Mouse (Mus musculus) left cerebral cortex, adult 11 months (tissue): Measurements from ENCODE around the gene Glyatl3.

ENCODE experiments used
- DNase-seq: peaks from one replicate; pipeline ENCODE4 v3.0.0; 2022; ENCODE audit warnings: low spot score

The Glyatl3 gene

DNA sequence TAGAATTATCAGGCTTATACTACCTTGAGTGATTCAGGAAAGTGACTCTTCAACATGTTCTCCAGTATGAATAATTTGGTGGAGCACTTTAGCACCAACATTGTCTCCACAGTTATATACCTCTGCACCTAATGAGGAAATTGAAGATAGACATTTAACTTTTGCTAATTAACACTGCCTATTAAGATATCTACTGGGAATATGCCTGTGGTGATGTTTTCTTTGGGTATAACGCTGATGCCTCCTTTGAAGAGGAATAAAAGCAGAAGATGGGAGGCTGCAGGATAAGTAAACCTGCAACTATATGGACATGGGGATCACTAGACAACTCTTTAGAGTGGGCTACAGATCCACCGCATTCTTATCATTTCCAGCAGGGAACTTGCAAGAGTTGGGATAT lies at the start of gene Glyatl3:
Gene Glyatl3 (minus strand): TSS at position 101 of the 400 bp plus-strand sequence.
- no peak for DNase-seq

DNA sequence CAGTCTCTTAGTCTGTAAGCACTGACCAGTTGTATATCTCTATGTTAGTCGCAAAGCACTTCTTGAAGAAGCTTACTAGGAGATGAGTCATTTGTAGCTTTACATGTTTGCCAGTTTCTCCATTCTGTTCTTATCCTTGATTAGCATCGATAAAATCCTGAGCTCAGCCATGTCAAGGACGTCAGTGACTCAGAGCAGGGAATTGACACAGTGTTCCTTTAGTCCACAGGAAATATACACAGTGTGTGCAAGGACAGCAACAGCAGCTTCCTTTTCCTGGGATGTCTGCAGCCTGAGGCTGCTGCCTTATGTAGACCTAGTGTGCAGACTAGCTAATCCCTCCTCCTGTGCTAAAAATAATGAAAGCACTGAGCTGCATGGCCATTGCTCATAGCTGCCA lies 34.4 kb upstream of the Glyatl3 start:
- DNase-seq = no peak

DNA sequence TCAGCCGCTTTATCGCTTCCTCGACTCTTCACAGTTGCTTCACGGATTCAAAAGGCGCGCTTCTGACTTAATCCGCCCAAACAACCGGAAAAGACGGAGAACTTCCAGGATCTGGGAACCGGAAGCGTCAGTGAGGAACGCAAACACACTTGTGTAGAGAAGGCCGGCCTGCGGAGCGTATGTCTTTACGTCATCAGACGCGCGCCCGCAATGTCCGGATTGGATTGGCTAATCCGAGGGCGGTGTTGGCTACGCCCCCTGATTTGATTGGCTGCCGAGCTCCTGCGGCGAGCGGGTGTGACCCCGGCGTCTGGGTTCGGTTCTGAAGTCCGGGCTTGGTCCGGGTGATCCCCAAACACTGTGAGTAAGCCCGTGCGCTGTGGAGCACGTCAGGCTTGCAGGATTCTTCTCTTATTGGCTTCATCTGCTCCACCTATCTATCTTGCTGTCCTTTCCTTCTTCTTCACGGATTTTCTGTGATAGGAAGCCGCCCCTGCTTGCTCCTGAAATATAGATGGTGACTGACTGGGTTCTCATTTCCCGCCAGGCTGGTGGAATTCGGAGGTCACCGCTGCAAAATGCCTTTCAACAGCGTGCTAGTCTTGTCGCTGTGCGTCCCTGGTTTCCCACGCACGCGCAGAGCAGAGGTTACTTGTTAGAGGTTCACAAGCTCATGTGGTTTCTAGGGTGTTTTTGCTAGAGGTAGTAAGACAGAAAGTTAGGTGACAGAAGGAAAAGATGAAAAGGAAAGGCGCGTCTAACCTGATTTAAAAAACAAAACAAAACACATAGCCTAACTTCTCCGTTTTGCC lies 20.5 kb upstream of the Glyatl3 start, which contains the start of the genes Mut and Cenpq:
Gene Mut (plus strand): TSS at position 266 of the 812 bp plus-strand sequence.
Gene Cenpq (minus strand): TSS at position 628 of the 812 bp plus-strand sequence.
- DNase-seq = peak; percentile 98

DNA sequence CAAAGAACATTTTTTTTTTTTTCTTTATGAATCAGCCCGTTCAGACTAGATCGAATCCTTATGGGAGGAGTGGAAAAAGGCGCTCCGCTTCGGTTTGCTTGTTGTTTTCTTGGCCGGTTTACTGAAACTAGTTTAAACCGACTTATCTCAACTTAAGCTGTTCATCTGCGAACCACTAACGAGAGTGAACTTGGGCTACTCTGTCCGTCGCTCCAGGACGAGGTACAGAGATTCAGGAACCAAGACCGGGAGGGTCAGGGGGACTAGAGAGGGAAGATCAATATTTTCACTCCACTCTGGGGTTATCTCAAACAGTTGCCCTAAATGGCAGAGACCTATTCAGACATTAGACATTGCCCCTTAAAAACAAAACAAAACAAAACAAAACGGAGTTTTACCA lies 19.8 kb upstream of the Glyatl3 start:
- DNase-seq = no peak

DNA sequence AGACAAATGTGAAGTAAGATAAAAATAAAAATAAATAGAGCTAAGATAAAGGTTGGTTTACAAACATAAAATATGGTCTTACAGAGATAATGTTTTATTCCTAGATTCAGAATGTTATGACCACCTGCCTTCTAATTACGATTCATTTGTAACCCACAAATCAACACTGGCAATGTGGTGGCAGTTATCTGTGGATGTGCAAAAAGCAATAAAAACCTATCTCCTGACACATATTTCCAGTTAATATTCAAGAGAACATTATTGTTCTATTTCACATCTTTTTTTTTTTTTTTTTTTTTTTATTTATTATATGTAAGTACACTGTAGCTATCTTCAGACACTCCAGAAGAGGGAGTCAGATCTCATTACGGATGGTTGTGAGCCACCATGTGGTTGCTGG lies 1.3 kb upstream of the Glyatl3 start:
- DNase-seq = no peak

DNA sequence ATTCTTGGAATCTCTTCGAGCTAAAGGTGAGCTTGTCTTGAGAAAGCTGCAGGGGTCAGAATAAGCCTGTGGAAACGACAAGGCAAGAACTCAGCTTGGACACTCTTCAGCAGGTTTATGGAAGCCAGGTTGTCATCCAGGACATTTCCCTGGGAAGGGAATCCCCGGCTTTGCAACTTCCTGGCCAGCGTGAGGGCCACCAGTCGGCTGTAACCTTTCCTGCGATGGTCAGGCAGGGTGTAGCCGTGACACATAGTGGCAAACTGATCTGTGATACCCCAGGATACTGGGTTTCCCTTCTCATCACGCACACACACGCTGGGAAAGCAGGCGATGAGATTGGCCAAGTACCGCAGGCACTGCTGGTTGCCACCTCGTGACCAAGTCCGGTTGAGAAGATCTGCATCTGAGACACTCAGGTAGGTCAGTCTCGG lies 9.4 kb downstream of the Glyatl3 start:
- DNase-seq = no peak

DNA sequence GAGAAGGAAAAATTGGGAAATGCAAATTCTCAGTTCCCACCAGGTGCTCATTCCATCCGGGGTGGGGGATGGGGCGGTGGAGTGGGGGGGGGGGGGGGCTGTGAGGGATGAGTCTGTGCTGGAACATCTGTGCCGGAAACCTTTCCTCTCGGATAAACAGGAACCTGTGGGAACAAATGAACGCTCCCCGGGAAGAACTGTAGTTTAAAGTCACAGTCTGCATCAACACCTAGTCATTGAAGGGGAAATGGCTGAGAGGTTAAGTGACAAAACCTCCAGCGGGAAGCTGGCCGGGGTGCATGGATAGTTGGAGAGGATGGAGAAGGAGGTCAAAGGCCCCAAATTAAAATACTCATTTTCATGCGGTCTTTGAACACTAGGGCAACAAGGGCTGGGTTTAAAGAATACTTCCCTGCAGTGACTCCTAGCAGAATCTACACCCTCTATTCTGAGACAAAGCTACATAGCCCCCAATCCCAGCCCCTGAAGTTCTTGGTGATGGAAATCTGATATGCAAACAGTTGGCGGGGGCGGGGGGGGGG lies 10.0 kb downstream of the Glyatl3 start:
- DNase-seq = no peak

DNA sequence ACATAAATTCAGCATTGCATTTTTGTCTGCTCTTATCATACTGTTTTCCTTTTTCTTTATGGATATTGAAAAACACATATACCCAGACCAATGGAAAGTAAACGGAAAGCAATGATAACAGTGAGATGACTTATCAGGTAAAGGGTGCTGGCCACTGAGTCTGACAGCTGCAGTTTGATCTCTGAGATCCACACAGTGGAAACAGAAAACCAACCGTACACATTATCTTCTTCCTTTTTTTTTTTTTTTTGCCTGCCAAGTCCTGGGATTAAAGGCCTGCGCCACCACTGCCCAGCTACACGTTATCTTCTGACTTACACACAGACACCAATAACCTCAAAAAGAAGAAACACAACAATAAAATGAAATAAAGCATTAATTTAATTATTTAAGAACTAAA lies 10.8 kb downstream of the Glyatl3 start:
- no peak for DNase-seq

DNA sequence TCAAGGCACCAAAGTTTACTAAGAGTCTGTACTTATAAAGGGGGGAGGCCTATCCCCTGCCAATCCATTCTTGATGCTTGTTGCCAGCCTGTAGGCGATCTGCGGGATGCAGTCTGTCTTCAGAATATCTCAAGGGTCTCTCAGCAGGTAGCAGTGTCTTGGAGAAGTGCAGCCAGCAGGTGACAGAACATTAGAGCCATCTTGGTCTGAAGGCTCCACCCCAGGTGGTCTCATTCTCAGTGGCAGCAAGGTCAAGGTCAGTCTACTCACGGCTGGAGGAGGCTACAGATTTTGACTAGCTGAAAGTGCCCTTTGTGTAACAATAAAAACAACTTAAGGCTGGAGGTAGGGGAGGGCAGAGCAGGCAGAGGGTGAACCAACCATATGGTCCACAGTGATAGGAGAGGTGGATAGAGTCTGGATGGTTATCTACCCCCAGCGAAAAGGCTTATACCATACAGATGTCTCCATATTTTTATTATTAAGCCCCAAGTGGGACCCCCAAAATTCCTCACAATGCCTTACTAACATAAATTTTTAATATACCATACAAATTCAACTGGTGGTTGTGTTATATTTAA lies 14.3 kb downstream of the Glyatl3 start:
- DNase-seq = no peak

DNA sequence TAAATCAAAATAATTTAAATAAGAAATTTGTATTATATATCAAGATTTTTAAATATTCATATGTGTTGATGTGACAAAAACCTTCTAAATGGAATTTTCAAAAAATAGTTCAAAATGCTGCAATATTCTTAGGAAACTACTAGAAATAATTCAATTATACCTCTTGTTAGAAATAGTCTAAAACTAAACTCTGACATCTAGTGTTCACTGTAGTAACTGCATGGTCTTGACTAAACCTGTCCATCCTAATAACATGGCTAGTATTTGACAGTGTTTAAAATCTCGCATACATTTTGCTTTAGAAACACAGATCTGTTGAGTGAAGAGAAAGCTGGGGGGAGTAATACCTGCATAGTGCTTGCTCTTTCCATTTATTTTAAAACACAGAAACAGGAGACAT lies 17.3 kb downstream of the Glyatl3 start:
- peak; percentile 2 for DNase-seq

DNA sequence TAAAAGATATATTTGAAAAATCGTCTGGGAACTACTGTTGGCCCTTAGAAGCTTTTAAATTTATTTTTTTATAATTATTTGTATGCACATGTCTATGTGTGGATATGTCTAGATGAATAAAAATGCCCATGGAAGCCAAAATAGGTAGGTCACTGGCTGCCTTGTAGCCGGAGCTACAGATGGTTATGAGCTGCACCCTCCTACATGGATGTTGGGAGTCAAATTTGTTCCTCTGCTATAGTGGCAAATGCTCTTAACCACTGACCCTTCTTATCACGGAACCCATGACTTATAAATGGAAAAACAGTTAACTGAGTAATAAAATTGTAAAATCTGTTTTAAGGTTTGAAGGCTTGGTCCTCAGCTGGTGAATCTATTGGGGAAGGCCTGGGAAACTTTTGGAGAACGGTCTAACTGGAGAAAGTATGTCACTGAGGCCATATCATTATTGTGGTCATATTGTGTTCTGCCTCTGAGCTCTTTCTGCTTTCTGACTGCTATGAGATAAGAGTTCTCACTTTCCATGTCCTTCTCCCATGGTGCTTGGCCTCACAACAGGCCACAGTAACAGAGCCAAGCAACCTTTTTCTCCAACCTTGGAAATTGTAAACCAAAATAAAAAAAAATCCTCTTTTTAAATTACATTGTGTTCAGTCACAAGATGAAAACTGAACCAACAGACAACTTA lies 26.2 kb downstream of the Glyatl3 start:
- DNase-seq = no peak

DNA sequence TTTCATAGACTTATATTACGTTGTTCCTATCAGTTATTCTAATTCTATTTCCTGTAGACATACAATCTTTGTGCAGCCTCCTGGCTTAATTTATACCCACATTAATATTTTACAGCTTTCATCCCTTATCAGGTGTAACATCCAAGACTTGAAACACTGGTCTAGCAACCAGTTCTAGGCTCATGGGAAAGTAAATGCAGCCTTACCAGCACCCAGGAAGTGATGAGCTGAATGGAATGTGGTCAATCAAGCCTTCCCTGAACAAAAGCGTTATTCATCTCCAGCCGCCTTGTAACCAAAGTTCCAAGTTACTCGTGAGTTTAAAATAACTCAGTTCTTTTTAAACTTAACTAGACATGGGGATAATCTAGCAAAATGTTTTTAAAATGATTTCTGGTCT lies 29.0 kb downstream of the Glyatl3 start:
- DNase-seq = no peak

DNA sequence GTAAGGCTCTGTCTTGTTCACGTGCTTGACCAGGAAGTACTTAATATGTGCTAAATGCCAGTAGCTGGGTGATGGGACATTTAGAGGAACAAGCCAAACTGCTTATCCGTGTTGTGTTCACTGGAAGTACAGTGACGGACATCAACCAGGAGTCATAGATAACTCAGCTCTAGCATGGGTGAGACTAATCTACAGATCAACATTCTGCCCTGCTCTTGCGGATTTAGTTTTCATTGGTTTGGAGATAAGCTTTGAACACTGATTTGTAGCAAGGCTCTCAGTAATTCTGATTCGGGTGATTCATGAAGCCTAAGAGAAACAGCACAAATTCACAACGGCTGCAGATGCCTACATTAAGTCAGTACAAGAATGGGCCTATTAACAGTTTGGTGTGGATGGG lies 32.0 kb downstream of the Glyatl3 start:
- DNase-seq = no peak

DNA sequence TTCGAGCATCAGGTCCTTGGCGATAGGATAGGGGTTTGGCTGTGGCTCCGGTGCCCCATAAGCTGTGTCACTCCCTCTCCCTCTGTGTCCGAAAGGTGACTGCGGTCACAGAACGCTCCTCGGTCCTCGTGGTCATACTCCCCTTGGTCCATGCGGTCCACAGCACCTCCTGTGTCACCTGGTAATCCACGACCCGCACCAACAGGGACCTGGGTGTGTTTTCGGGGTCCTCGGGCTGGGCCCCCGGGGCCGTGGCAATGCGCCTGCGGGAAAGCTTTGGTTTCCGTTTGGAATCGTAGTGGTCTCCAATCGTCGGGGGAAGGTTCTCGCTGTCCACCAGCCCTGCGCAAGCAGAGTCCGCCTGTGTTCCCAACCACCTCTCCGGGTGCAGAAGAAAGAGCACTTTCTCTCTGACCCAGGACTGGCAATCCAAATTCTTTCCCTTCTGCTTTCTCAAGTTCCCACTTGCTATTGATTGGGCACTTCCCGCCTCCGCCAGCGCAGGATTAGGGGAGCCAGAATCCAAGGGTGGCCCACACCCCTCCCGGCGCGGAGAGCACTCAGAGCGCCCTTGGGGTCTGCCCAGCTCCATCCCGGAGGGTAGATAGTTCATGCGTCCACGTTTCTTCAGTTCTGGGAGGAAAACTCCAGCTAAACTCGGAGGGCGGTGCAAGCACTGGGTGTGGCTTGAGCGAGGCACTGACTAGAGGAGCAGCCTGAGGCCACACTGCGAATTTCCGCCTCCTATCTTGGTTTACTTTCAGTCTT lies 34.0 kb downstream of the Glyatl3 start, which contains the start of gene 9130008F23Rik:
Gene 9130008F23Rik (minus strand): TSS at position 636 of the 768 bp plus-strand sequence.
- DNase-seq = no peak

DNA sequence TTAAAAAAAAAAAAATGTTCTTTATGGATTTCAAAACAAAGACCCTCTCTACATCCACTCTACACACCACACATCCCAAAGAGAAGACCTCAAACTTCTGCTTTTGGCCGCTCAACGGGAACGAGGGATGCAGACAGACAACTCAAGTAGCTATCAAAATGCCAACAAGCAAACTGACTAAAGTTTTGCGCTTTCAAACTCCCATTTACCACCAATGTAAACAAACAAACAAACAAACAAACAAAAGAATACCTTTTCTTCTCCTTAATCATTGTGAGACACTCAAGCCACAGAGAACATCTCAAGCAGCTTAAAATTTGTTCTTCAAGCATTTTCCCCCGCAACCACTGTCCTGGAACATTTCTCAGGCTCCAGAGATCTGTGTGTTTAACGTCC lies 34.6 kb downstream of the Glyatl3 start:
- DNase-seq = no peak

DNA sequence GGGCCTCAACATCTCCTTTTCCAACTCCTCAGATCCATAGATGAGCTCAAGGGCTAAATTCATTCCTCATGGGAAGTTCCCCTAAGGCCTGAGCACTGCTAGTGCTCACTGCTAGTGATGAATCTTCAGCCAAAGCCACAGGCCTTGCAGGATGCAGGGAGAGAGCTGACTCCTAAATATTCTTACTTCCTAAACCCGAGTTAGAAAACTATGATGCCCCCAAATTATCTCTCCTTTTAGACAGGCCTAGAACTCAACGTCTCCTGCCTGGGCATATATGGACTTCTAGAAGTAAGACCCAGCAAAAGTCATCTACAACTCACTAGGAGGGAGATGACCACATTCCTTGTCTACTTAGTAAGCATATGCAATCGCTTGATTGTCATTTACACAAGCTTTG lies 36.4 kb downstream of the Glyatl3 start:
- no peak for DNase-seq

DNA sequence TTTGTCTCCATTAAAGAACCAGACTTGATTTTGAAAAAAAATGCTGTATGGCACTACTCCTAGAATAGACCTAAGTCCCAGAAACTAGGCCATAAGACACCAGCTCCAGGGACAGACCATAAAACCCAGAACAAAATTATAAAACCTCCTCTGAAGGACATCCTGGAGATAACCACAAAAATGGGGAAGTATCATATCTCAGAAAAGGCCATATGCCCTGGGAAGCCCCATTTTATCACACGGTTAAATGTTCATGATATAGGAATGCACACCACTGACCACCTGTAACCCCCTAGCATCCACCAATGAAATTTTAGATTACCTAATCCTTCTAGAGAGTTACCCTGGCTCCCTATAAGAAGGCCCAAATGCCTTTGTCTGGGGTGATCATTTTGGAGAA lies 38.6 kb downstream of the Glyatl3 start:
- DNase-seq = no peak

DNA sequence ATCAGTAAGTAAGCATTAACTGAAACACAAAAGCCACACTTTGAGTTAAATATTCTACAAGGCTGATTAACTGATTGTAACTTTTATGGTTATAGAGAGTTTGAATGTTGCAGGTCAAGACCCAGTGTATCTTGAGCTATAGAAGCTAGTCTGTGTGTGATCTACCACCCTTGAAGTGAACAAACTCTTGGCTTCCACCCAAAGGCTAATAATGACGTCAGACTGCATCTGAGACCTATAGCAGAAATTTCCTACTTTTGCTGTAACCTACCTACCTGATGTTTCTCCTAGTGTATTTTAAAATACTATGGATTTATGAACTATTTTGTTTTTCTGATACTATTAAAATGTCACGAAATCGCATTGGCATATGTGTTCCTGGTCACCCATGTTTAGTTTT lies 39.4 kb downstream of the Glyatl3 start:
- no peak for DNase-seq

DNA sequence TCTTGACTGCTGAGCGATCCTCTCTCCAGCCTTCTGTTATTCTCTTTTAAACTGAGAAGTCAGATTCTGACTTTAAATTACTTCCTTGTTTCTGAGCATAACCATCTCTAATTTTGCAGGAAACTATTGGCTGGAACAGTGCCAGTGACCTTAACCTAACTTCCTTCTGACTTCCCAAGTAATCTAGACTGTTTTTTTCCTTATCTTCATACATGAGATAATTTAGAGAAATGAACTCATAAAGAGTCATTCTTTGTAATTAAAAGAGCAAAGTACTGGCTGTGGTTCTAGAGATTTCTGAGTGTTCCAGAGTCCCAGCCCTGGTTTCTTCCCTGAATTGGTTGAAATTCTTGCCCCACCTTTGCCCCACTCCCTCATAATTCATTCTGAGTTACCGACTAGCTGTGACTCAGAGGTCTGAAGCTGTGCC lies 40.6 kb downstream of the Glyatl3 start:
- DNase-seq = no peak

DNA sequence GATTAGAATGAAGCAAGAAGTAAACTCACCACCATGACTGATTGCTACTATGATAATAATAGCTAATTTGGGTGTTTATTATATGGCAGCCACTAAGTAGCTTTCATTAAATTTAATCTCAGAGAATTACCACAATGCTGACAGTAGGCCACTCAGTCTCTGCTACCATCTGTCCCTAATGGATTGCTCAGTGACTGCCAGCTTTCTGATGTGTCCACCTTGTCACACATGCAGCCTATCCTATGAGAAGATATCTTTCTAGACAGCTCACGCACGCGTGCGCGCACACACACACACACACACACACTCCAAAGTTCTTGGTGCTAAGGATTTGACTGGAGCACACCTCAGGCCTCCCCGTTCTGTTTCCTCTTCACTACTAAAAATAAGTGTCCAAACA lies 41.5 kb downstream of the Glyatl3 start:
- no peak for DNase-seq

DNA sequence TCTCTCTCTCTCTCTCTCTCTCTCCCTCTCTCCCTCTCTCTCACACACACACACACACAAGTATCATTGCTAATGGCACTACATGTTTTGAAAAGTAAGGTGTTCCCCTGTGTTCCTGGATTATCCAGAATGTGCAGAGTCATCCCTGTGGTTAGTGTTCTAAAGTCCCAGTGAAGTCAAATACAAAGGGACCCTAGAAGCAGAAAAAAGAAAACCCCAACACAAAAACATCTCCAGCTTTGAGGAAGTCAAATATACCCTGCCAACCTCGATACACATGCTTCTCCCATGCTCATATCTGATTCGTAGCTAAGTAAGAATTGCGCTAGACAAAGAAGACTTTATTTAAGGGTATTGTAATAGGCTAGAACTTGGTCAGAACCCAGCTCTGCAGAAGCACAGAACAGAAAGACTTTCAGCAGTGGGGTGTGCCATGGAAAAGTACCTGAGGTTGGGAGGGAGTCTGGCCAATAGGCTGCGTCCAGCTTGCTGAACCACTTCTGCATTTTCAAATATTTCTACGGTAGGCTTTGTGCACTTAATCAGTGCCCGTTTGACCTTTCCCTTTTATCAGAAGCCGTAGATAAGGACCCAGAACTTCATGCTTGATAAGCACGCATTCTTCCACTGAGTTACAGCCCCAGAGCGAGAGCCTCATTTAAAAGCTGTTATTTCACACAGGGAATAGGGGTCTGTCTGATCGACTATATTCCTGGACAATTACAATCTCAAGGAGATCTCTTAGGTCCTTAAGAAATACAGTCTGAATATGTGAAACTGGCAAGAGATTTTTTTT lies 45.0 kb downstream of the Glyatl3 start:
- no peak for DNase-seq
